Mouse (Mus musculus) heart, postnatal 0 days (tissue): ENCODE data around the gene Cyp2w1. TPM values are rescaled to one million over a fixed set of nuclear protein-coding genes. Genes with fewer than 3 reads are reported as not detected.

Source experiments
- ATAC-seq: fragments of 200-750 bp; cut with Nextera tagmentation; 2 replicates; pipeline ENCODE4 v1.8.0; 2017; ENCODE audit warnings: low read depth, moderate number of reproducible peaks, moderate library complexity; ENCODE audit not compliant: insufficient read depth
- DNase-seq: peaks from one replicate; pipeline ENCODE4 v3.0.0-alpha.2; 2016; ENCODE audit warnings: low spot score
- H3K27ac ChIP-seq: fragments of 300-500 bp; sonication (generic); 2 replicates; pipeline ENCODE4 v1.5.1; 2014; ENCODE audit warnings: low read depth, mild to moderate bottlenecking
- H3K27me3 ChIP-seq: fragments of 300-500 bp; sonication (generic); 2 replicates; pipeline ENCODE4 v1.6.1; 2014; ENCODE audit warnings: low read length, mixed read lengths; ENCODE audit not compliant: control insufficient read depth, insufficient read depth
- H3K36me3 ChIP-seq: fragments of 300-500 bp; sonication (generic); replicated peaks from 2 replicates; pipeline ENCODE4 v1.6.1; 2014; ENCODE audit warnings: low read length, mixed read lengths; ENCODE audit not compliant: control insufficient read depth, insufficient read depth
- H3K4me1 ChIP-seq: fragments of 300-500 bp; sonication (generic); 2 replicates; pipeline ENCODE4 v1.6.1; 2014; ENCODE audit warnings: antibody characterized with exemption; ENCODE audit not compliant: control insufficient read depth, insufficient read depth
- H3K4me2 ChIP-seq: fragments of 300-500 bp; sonication (generic); 2 replicates; pipeline ENCODE4 v1.6.1; 2014; ENCODE audit warnings: low read depth, mild to moderate bottlenecking, low read length, moderate library complexity
- H3K4me3 ChIP-seq: fragments of 300-500 bp; sonication (generic); 2 replicates; pipeline ENCODE4 v1.5.1; 2014; ENCODE audit warnings: low read depth, low read length
- H3K9ac ChIP-seq: fragments of 300-500 bp; sonication (generic); replicated peaks from 2 replicates; pipeline ENCODE4 v1.6.1; 2014; ENCODE audit warnings: low read depth, low read length, mixed read lengths
- H3K9me3 ChIP-seq: fragments of 300-500 bp; sonication (generic); replicated peaks from 2 replicates; pipeline ENCODE4 v1.6.1; 2016; ENCODE audit warnings: low read length; ENCODE audit not compliant: control insufficient read depth
- CTCF ChIP-seq: IDR thresholded peaks from 2 replicates; pipeline ENCODE4 v1.5.1; 2016; ENCODE audit warnings: antibody characterized with exemption, control low read depth, low read depth
- EP300 ChIP-seq: IDR thresholded peaks from 2 replicates; pipeline ENCODE4 v1.6.1; 2016; ENCODE audit warnings: antibody characterized with exemption, low read depth
- WGBS: fragments of 180-500 bp; shearing (Covaris S2); extraction: QIAGEN DNeasy Blood & Tissue Kit; methylation state at CpG from one replicate; pipeline ENCODE4 v1.1.7; 2014; 5-methylcytosine and 5-hydroxymethylcytosine counted together
- polyA plus RNA-seq: library from polyadenylated mRNA; unstranded; fragments of >200 nt; fragmentation: Nextera tagmentation; extraction: Ambion mirVana; gene quantifications from 2 replicates; pipeline ENCODE4 v1.2.1, GENCODE M21; 2015
- total RNA-seq: library from RNA; depleted of rRNA; stranded (reverse); fragments of >200 nt; gene quantifications from 2 replicates; pipeline ENCODE4 v1.2.3, GENCODE M21; 2014; ENCODE audit warnings: low replicate concordance

Cyp2w1 gene
- total and polyA plus RNA-seq, 2 experiments from 2014 or later: not detected

DNA sequence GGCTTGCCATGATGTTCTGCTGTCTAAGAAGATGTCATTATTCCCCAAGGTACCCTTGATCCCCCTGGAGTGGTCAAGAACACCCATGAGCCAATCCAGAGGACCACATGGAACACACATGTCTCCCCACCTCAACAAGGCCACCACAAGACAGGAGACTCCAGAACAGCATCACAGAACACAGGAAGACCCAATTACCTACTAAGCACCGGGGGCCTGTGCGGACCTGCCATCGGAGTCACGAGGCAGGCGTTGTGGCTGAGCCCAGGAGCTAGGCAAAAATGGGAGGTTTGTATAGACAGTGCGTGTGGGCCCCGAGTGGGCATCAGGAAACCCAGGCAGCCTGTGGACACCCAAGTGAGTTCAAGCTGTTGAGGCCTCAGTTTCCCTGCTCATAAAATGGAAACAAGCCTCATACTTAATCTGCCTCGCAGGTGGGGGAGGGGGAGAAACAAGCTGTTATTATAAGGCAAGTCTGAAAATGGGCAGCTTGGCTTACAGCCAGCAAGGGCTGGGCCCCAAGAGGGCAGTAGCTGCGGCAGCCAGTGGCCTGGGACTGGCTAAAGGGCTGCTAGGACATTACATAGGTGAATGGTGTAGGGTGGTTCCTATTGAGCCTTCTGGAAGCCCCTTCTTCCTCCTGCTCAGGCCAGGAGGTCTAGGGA lies 29.0 kb upstream of the Cyp2w1 start:
- Histone ChIP-seq H3K9ac (no peak overlapping the region), H3K36me3 (no peaks in the 10 kb centered on the region), H3K4me3 (no peak overlapping the region), H3K9me3 (no peaks in the 10 kb centered on the region), H3K4me2 (no peak overlapping the region), H3K4me1 (peaks cover 6% of the 10 kb centered on the region; the same call in 1 of the 2 replicates), H3K27ac (no peak overlapping the region), H3K27me3 (peaks cover 36% of the 10 kb centered on the region)
- TF ChIP-seq CTCF (no peak), EP300 (no peak)
- ATAC-seq: no peak
- WGBS: 76% methylated on average over 9 of the region's 9 CpGs
- no peak for DNase-seq

DNA sequence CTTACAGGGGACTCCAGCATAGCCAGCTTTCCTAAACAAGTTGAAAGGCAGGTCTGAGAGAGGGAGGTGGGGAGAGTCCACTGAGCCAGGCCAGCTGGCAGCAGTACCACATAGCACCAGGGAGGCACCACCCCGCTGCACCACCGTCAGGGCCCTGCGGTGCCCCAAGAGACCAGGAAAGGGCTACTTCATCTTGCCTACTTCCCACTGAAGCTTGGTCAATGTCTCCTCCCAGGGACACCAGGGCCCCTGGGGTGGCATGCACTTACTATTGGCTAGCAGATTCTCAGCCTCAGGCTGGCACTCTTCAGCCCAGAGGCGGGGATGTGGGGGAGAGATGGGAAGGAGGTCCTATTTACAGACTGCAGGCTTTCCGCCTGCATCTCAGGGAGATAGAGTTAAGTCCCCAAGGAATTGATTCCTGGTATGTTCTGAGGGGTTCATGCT lies 28.3 kb upstream of the Cyp2w1 start:
- ATAC-seq (peak; percentile 57), DNase-seq (no peak)
- no peak overlapping the region for H3K9ac ChIP-seq
- H3K4me1 ChIP-seq: peaks cover 6% of the 10 kb centered on the region; the same call in 1 of the 2 replicates
- H3K4me2 ChIP-seq: peak overlapping the region; percentile 96; the same call in 1 of the 2 replicates
- peaks cover 36% of the 10 kb centered on the region for H3K27me3 ChIP-seq
- no peak overlapping the region for H3K4me3 ChIP-seq
- H3K27ac ChIP-seq: no peak overlapping the region
- 50% methylated on average over 5 of the region's 5 CpGs for WGBS
- H3K9me3 ChIP-seq: no peaks in the 10 kb centered on the region
- no peak for TF ChIP-seq EP300
- no peak for TF ChIP-seq CTCF
- H3K36me3 ChIP-seq: no peaks in the 10 kb centered on the region

DNA sequence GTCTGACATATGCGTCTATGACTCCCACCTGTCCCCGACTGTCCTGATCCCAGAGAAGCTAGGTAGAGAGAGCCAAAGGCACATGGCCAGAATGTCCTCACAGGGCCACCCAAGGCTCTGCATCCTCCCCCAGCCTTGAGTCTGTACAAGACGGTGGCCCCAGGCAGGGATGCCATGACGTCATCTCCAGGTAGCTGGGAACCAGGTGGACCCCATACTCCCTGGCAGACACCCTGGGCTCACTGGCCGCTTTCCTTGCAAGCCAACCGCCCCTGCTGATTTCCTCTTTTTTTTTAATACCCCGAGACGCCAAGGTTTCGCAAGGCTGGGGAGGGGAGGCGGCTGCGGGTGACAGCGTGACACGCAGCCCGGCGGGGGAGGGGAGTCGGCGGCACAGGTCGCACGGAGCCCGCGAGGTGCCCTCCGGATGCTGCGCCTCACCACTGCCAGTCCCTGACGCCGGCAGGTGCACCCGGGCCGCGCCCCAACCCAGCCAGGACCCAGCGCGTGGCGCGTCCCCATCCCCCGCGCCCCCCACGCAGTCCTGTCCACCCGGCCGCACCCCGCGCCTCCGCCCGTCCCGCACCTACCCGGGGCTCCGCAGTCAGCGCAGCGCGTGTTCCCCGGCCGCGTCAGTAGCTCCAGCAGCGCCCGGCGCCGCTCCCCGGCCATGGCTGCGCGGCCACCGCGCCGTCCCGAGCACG lies 27.6 kb upstream of the Cyp2w1 start:
- Histone ChIP-seq H3K9ac (peak overlapping the region; percentile 67), H3K4me3 (peak overlapping the region; percentile 56), H3K4me2 (peak overlapping the region; percentile 96), H3K27ac (no peak overlapping the region), H3K36me3 (no peaks in the 10 kb centered on the region), H3K9me3 (no peaks in the 10 kb centered on the region), H3K4me1 (peaks cover 6% of the 10 kb centered on the region; the same call in 1 of the 2 replicates), H3K27me3 (peaks cover 36% of the 10 kb centered on the region)
- TF ChIP-seq CTCF (no peak), EP300 (no peak)
- no peak for DNase-seq
- WGBS: 6% methylated on average over 24 of the region's 62 CpGs
- ATAC-seq: peak; percentile 18

DNA sequence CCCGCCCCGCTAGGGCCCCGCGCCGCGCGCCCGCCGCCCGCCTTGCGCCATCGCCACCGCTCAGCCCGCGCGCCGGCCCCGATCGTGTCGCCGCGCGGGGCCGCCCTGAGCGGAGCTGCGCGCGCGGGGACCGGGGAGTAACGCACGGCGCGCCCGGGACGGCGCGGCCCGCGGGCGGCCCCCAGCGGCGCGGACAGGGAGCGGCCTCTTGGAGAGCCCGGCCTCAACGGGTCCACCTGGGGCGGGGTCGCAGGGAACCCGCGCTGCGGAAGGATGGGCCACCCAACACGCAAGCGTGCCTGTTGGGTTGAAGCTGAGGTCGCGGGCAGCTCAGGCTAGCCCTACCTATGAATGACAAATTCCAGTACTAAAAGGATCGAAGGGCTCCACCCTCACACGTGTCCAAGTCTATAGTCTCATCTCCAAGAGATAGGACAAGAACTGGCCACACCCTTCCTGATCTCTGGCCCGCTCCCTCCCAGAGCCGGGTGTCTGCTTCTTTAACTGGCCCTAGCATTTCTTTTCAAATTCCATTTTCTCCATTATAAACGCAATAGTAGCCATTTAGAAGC lies 26.9 kb upstream of the Cyp2w1 start, which contains the start of gene Adap1:
Gene Adap1 (minus strand): TSS at position 228 of the 572 bp plus-strand sequence.
- peak within 1 kb of the TSS; percentile 56 for H3K4me3 ChIP-seq
- no peak within 1 kb of the TSS for H3K27ac ChIP-seq
- WGBS: 2% methylated on average over 39 of the region's 61 CpGs
- no peaks in the 10 kb centered on the region for H3K9me3 ChIP-seq
- no peaks in the 10 kb centered on the region for H3K36me3 ChIP-seq
- peaks cover 6% of the 10 kb centered on the region; the same call in 1 of the 2 replicates for H3K4me1 ChIP-seq
- H3K4me2 ChIP-seq: peak within 1 kb of the TSS; percentile 96
- no peak; the same call in 1 of the 2 replicates for TF ChIP-seq CTCF
- no peak for TF ChIP-seq EP300
- DNase-seq (no peak), ATAC-seq (peak; percentile 67)
- H3K27me3 ChIP-seq: peaks cover 36% of the 10 kb centered on the region
- peak within 1 kb of the TSS; percentile 67 for H3K9ac ChIP-seq

DNA sequence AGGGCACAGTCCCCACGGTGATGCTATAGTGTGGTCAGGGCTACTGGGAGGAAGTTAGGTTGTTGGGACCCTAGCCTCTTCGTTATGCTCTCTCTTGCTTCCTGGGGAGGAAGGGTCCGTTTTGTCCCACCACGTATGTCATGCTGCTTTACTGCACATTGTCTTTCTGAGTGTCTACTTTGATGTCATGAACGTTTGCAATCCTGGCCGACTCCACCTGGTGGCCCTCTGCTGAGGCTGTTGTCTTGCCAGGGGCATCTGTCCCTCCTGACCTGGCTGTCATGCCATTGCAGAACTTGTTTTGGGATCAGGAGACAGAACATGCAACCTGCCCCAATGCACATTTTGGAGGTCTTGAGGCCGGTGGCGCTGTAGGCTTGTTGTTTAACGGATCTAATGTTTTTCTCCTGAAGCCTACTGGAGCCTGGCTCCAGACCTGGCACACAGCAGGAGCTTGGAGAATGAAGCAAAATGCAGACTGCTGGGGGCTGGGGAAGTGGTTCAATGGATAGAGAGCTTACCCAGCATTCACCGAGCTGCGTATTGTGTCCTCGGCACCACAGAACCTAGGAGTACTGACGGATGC lies 26.2 kb upstream of the Cyp2w1 start:
- Histone ChIP-seq H3K36me3 (no peaks in the 10 kb centered on the region), H3K4me1 (peaks cover 6% of the 10 kb centered on the region; the same call in 1 of the 2 replicates), H3K27ac (no peak overlapping the region), H3K9me3 (no peaks in the 10 kb centered on the region), H3K4me2 (no peak overlapping the region), H3K27me3 (peaks cover 36% of the 10 kb centered on the region), H3K4me3 (no peak overlapping the region), H3K9ac (no peak overlapping the region)
- DNase-seq (no peak), ATAC-seq (no peak)
- TF ChIP-seq EP300 (no peak), CTCF (no peak; the same call in 1 of the 2 replicates)
- WGBS: 68% methylated on average over 13 of the region's 13 CpGs
